Mouse (Mus musculus): ENCODE measurements around the gene Lhfpl5. TPM values are rescaled to one million over a fixed set of nuclear protein-coding genes. Genes with fewer than 3 reads are reported as not detected.

The Lhfpl5 gene
- polyA plus RNA-seq, 1 experiment, result 0.06 TPM

GRCm38 (mm10) chr17:28592998-28593397 is 17.6 kb downstream of the Lhfpl5 start:
- Histone ChIP-seq H3K79me2 (ENCODE audit: control insufficient read depth, insufficient read depth) (no peaks in the 10 kb centered on the region), H3K36me3 (ENCODE audit: control insufficient read depth, insufficient read depth) (peaks cover 85% of the 10 kb centered on the region), H3ac (ENCODE audit: control insufficient read depth, insufficient read length, low read depth) (no peak overlapping the region), H3K27me3 (ENCODE audit: control insufficient read depth, insufficient read depth, insufficient read length) (no peaks in the 10 kb centered on the region), H3K79me3 (ENCODE audit: low read depth) (no peaks in the 10 kb centered on the region), H3K4me3 (ENCODE audit: insufficient read depth, poor library complexity, severe bottlenecking) (no peak overlapping the region)
- no peak for TF ChIP-seq MAX (IDR thresholded peaks at IDR 0.05)
- peak; percentile 73 for TF ChIP-seq CTCF (IDR thresholded peaks at IDR 0.05; ENCODE audit: control insufficient read depth, insufficient read depth, insufficient read length)

GRCm38 (mm10) chr17:28593965-28594364 is 18.5 kb downstream of the Lhfpl5 start:
- Histone ChIP-seq H3K36me3 (ENCODE audit: control insufficient read depth, insufficient read depth) (peaks cover 82% of the 10 kb centered on the region), H3K79me2 (ENCODE audit: control insufficient read depth, insufficient read depth) (no peaks in the 10 kb centered on the region), H3K79me3 (ENCODE audit: low read depth) (no peaks in the 10 kb centered on the region), H3K27me3 (ENCODE audit: control insufficient read depth, insufficient read depth, insufficient read length) (no peaks in the 10 kb centered on the region), H3K4me3 (ENCODE audit: insufficient read depth, poor library complexity, severe bottlenecking) (no peak overlapping the region), H3ac (ENCODE audit: control insufficient read depth, insufficient read length, low read depth) (no peak overlapping the region)
- TF ChIP-seq FOSL1 (IDR thresholded peaks at IDR 0.05; ENCODE audit: insufficient read depth, low read length, poor library complexity, severe bottlenecking), result no peak

GRCm38 (mm10) chr17:28600780-28601179 is 25.3 kb downstream of the Lhfpl5 start:
- no peak overlapping the region for H3ac ChIP-seq (ENCODE audit: control insufficient read depth, insufficient read length, low read depth)
- H3K27me3 ChIP-seq (ENCODE audit: control insufficient read depth, insufficient read depth, insufficient read length), result no peaks in the 10 kb centered on the region
- no peaks in the 10 kb centered on the region for H3K79me3 ChIP-seq (ENCODE audit: low read depth)
- TF ChIP-seq FOSL1 (IDR thresholded peaks at IDR 0.05; ENCODE audit: insufficient read depth, low read length, poor library complexity, severe bottlenecking) (no peak), CTCF (IDR thresholded peaks at IDR 0.05; ENCODE audit: control insufficient read depth, insufficient read depth, insufficient read length) (no peak), MAX (IDR thresholded peaks at IDR 0.05) (no peak), MYOD1 (IDR thresholded peaks at IDR 0.05; ENCODE audit: control insufficient read depth, insufficient read length, low read depth) (no peak), USF1 (IDR thresholded peaks at IDR 0.05; ENCODE audit: low read depth) (no peak), MYOG (IDR thresholded peaks at IDR 0.05; ENCODE audit: control insufficient read depth, extremely low read depth, insufficient read length) (no peak), CEBPB (IDR thresholded peaks at IDR 0.05; ENCODE audit: low read depth) (no peak)
- peaks cover 6% of the 10 kb centered on the region for H3K79me2 ChIP-seq (ENCODE audit: control insufficient read depth, insufficient read depth)
- peaks cover 87% of the 10 kb centered on the region for H3K36me3 ChIP-seq (ENCODE audit: control insufficient read depth, insufficient read depth)
- no peak overlapping the region for H3K4me3 ChIP-seq (ENCODE audit: insufficient read depth, poor library complexity, severe bottlenecking)

- H3K79me3 ChIP-seq (ENCODE audit: low read depth), result peaks cover under 1% of the 10 kb centered on the region
- H3K36me3 ChIP-seq (ENCODE audit: control insufficient read depth, insufficient read depth), result peaks cover 89% of the 10 kb centered on the region
- TF ChIP-seq MYOG (IDR thresholded peaks at IDR 0.05; ENCODE audit: control insufficient read depth, extremely low read depth, insufficient read length) (no peak), MAX (IDR thresholded peaks at IDR 0.05) (no peak), USF1 (IDR thresholded peaks at IDR 0.05; ENCODE audit: low read depth) (no peak), FOSL1 (IDR thresholded peaks at IDR 0.05; ENCODE audit: insufficient read depth, low read length, poor library complexity, severe bottlenecking) (no peak), CTCF (IDR thresholded peaks at IDR 0.05; ENCODE audit: control insufficient read depth, insufficient read depth, insufficient read length) (no peak), MYOD1 (IDR thresholded peaks at IDR 0.05; ENCODE audit: control insufficient read depth, insufficient read length, low read depth) (no peak), CEBPB (IDR thresholded peaks at IDR 0.05; ENCODE audit: low read depth) (no peak)
- peaks cover 6% of the 10 kb centered on the region for H3K79me2 ChIP-seq (ENCODE audit: control insufficient read depth, insufficient read depth)
- no peaks in the 10 kb centered on the region for H3K27me3 ChIP-seq (ENCODE audit: control insufficient read depth, insufficient read depth, insufficient read length)
- H3ac ChIP-seq (ENCODE audit: control insufficient read depth, insufficient read length, low read depth), result no peak overlapping the region
- H3K4me3 ChIP-seq (ENCODE audit: insufficient read depth, poor library complexity, severe bottlenecking), result no peak overlapping the region
Observed at GRCm38 (mm10) chr17:28601557-28602250, 26.3 kb downstream of the Lhfpl5 start.

GRCm38 (mm10) chr17:28609543-28609942 is 34.1 kb downstream of the Lhfpl5 start:
- Histone ChIP-seq H3K27me3 (ENCODE audit: control insufficient read depth, insufficient read depth, insufficient read length) (no peaks in the 10 kb centered on the region), H3K36me3 (ENCODE audit: control insufficient read depth, insufficient read depth) (peaks cover 51% of the 10 kb centered on the region), H3K79me3 (ENCODE audit: low read depth) (peaks cover 54% of the 10 kb centered on the region), H3ac (ENCODE audit: control insufficient read depth, insufficient read length, low read depth) (no peak overlapping the region), H3K4me3 (ENCODE audit: insufficient read depth, poor library complexity, severe bottlenecking) (no peak overlapping the region), H3K79me2 (ENCODE audit: control insufficient read depth, insufficient read depth) (peaks cover 70% of the 10 kb centered on the region)
- TF ChIP-seq MAX (IDR thresholded peaks at IDR 0.05) (no peak), USF1 (IDR thresholded peaks at IDR 0.05; ENCODE audit: low read depth) (no peak), FOSL1 (IDR thresholded peaks at IDR 0.05; ENCODE audit: insufficient read depth, low read length, poor library complexity, severe bottlenecking) (no peak), MYOD1 (IDR thresholded peaks at IDR 0.05; ENCODE audit: control insufficient read depth, insufficient read length, low read depth) (no peak), MYOG (IDR thresholded peaks at IDR 0.05; ENCODE audit: control insufficient read depth, extremely low read depth, insufficient read length) (no peak), CTCF (IDR thresholded peaks at IDR 0.05; ENCODE audit: control insufficient read depth, insufficient read depth, insufficient read length) (no peak), CEBPB (IDR thresholded peaks at IDR 0.05; ENCODE audit: low read depth) (no peak)

- Histone ChIP-seq H3K36me3 (ENCODE audit: control insufficient read depth, insufficient read depth) (peaks cover 33% of the 10 kb centered on the region), H3K79me2 (ENCODE audit: control insufficient read depth, insufficient read depth) (peaks cover 100% of the 10 kb centered on the region), H3K27me3 (ENCODE audit: control insufficient read depth, insufficient read depth, insufficient read length) (no peaks in the 10 kb centered on the region), H3K4me3 (ENCODE audit: insufficient read depth, poor library complexity, severe bottlenecking) (no peak overlapping the region), H3K79me3 (ENCODE audit: low read depth) (peaks cover 82% of the 10 kb centered on the region), H3ac (ENCODE audit: control insufficient read depth, insufficient read length, low read depth) (no peak overlapping the region)
- TF ChIP-seq MYOD1 (IDR thresholded peaks at IDR 0.05; ENCODE audit: control insufficient read depth, insufficient read length, low read depth), result no peak
Observed at GRCm38 (mm10) chr17:28612603-28613002, 37.2 kb downstream of the Lhfpl5 start.

All from C2C12 (cell line).